Mouse (Mus musculus) bone marrow, adult 2 months (tissue): ENCODE data around the gene Ccdc107.

ENCODE experiments used
- CTCF ChIP-seq: fragments of 200-500 bp; IDR thresholded peaks from 2 replicates; pipeline ENCODE4 v1.5.1; 2011; ENCODE audit warnings: low read length, control low read depth; ENCODE audit not compliant: control insufficient read depth, insufficient read depth
- POLR2A ChIP-seq: fragments of 200-500 bp; IDR thresholded peaks from 2 replicates; pipeline ENCODE4 v1.6.1; 2011; ENCODE audit warnings: low read depth, mild to moderate bottlenecking, control low read depth, low read length, borderline replicate concordance; ENCODE audit not compliant: control insufficient read depth

DNA sequence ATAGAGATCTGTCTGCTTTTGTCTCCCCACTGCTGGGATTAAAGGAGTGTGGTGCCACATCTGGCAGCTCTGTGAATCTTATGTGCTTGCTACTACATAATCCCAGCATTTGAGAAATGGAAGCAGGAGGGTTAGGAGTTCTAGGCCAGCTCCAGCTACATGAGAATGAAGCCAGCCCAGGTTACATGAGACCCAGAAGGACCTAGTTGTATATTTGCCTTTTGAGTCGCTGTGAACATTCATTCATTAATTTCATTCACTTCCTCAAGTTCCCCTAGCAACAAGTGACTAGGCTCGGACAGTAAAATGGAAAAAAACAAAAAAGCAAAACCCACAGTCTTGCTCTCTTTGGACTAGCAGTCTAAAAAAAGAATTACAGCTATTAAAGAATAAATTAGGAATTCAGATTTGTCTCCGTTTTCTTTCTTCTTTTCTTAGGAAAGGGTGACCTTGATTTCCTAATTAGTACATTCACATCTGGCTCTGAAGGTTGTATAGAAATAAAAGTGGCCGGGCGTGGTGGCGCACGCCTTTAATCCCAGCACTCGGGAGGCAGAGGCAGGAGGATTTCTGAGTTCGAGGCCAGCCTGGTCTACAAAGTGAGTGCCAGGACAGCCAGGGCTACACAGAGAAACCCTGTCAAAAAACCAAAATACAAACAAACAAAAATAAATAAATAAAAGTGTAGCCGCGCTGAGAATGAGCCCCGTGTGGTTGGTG, 439 bp upstream of the Ccdc107 start:
- TF ChIP-seq POLR2A = no peak
- TF ChIP-seq CTCF = no peak
